Mouse (Mus musculus) midbrain, embryonic 13.5 days (tissue): ENCODE measurements around the gene Slit2. TPM values are rescaled to one million over a fixed set of nuclear protein-coding genes. Genes with fewer than 3 reads are reported as not detected.

Experiments used
- ATAC-seq: fragments of 200-750 bp; cut with Nextera tagmentation; 2 replicates; pipeline ENCODE4 v1.8.0; 2017; ENCODE audit warnings: mild to moderate bottlenecking, moderate TSS enrichment, moderate library complexity
- H3K27ac ChIP-seq: fragments of 300-500 bp; sonication (generic); 2 replicates; pipeline ENCODE4 v1.5.1; 2015; ENCODE audit warnings: inconsistent platforms, mild to moderate bottlenecking, moderate library complexity
- H3K27me3 ChIP-seq: fragments of 300-500 bp; sonication (generic); 2 replicates; pipeline ENCODE4 v1.6.1; 2015; ENCODE audit warnings: mild to moderate bottlenecking, inconsistent platforms
- H3K36me3 ChIP-seq: fragments of 300-500 bp; sonication (generic); 2 replicates; pipeline ENCODE4 v1.6.1; 2015; ENCODE audit warnings: mild to moderate bottlenecking, inconsistent platforms
- H3K4me1 ChIP-seq: fragments of 300-500 bp; sonication (generic); replicated peaks from 2 replicates; pipeline ENCODE4 v1.6.1; 2015; ENCODE audit warnings: inconsistent platforms
- H3K4me2 ChIP-seq: fragments of 300-500 bp; sonication (generic); replicated peaks from 2 replicates; pipeline ENCODE4 v1.6.1; 2015; ENCODE audit warnings: moderate library complexity, mild to moderate bottlenecking, inconsistent platforms
- H3K4me3 ChIP-seq: fragments of 300-500 bp; sonication (generic); replicated peaks from 2 replicates; pipeline ENCODE4 v1.5.1; 2015; ENCODE audit warnings: mild to moderate bottlenecking, inconsistent platforms
- H3K9ac ChIP-seq: fragments of 300-500 bp; sonication (generic); replicated peaks from 2 replicates; pipeline ENCODE4 v1.6.1; 2015; ENCODE audit warnings: mild to moderate bottlenecking, inconsistent platforms
- H3K9me3 ChIP-seq: fragments of 300-500 bp; sonication (generic); 2 replicates; pipeline ENCODE4 v1.6.1; 2016; ENCODE audit warnings: mild to moderate bottlenecking, inconsistent platforms
- WGBS: fragments of 180-500 bp; shearing (Covaris S2); methylation state at CpG from one replicate; pipeline ENCODE4 v1.1.7; 2015; 5-methylcytosine and 5-hydroxymethylcytosine counted together
- microRNA-seq: library from miRNA; unstranded; fragments of <30 nt; microRNA quantifications from one replicate; pipeline ENCODE4, GENCODE M21; 2016
- polyA plus RNA-seq: library from polyadenylated mRNA; unstranded; fragments of >200 nt; fragmentation: Nextera tagmentation; extraction: Ambion mirVana; gene quantifications from 2 replicates; pipeline ENCODE4 v1.2.1, GENCODE M21; 2015

The Slit2 gene
- polyA plus RNA-seq, 1 experiment from 2014 or later, result 37.8 TPM

GRCm38 (mm10) chr5:48340808-48341433 is 358.0 kb downstream of the Slit2 start:
- Histone ChIP-seq H3K9me3 (no peaks in the 10 kb centered on the region), H3K27ac (no peak overlapping the region), H3K9ac (no peak overlapping the region), H3K36me3 (no peaks in the 10 kb centered on the region), H3K4me1 (no peaks in the 10 kb centered on the region), H3K4me3 (no peak overlapping the region), H3K27me3 (peaks cover 63% of the 10 kb centered on the region), H3K4me2 (no peak overlapping the region)
- no peak for ATAC-seq
- 44% methylated on average over 7 of the region's 7 CpGs for WGBS

GRCm38 (mm10) chr5:48345095-48345982 is 362.4 kb downstream of the Slit2 start:
- 47% methylated on average over 5 of the region's 5 CpGs for WGBS
- Histone ChIP-seq H3K27ac (no peak overlapping the region), H3K4me1 (no peaks in the 10 kb centered on the region), H3K4me3 (no peak overlapping the region), H3K36me3 (no peaks in the 10 kb centered on the region), H3K9me3 (no peaks in the 10 kb centered on the region), H3K4me2 (no peak overlapping the region), H3K27me3 (peaks cover 40% of the 10 kb centered on the region), H3K9ac (no peak overlapping the region)
- peak; percentile 81; the same call in 1 of the 2 replicates for ATAC-seq

DNA sequence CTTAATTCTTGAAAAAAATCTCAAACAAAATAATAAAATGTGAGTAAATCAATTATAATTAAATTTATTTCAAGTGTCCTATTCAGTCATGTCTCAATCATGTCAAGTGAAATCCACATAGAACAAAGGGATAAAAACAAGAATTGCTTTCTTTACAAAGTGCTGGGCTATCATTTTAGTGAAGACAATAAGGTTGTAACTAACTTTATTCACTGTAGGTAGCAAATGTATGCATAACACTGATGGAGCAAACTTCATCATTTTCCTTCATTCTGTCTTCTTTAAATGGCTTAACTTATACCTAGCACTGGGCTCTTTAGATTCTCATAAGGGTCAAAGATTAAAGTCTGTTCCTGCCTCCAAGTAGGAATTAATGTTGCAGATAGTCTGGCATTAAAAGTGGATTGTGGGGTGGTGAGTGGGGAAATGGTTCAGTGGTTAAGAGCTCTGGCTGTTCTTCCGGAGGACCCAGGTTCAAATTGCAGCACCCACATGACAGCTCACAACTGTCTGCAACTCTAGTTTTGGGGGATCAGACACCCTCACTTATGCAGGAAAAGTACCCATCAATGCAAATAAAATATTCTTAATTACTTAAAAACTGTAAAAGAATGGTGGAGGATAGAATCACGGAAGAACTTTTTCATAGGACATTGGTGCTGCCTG is 363.2 kb downstream of the Slit2 start:
- WGBS, result 92% methylated on average over 2 of the region's 2 CpGs
- Histone ChIP-seq H3K4me2 (no peak overlapping the region), H3K4me3 (no peak overlapping the region), H3K27ac (no peak overlapping the region), H3K9me3 (no peaks in the 10 kb centered on the region), H3K9ac (no peak overlapping the region), H3K36me3 (no peaks in the 10 kb centered on the region), H3K27me3 (peaks cover 36% of the 10 kb centered on the region), H3K4me1 (no peaks in the 10 kb centered on the region)
- 0 out of 2 replicates have a peak, but pooled peaks have one; percentile 60 for ATAC-seq

GRCm38 (mm10) chr5:48349309-48349708 is 366.4 kb downstream of the Slit2 start:
- Histone ChIP-seq H3K27me3 (peaks cover 16% of the 10 kb centered on the region), H3K4me1 (no peaks in the 10 kb centered on the region), H3K9me3 (no peaks in the 10 kb centered on the region), H3K4me2 (no peak overlapping the region), H3K9ac (no peak overlapping the region), H3K4me3 (no peak overlapping the region), H3K27ac (no peak overlapping the region), H3K36me3 (no peaks in the 10 kb centered on the region)
- 88% methylated on average over 1 of the region's 1 CpGs for WGBS
- ATAC-seq, result no peak

Small RNAs within 50 kb of the gene (microRNA-seq; reads per million reads assigned to microRNA genes)
- gene Mir218-1, result 22.9 reads per million, percentile 36 among the genes with 10 or more reads in this experiment
